Mouse (Mus musculus): Measurements from ENCODE around the gene Ccdc7a. TPM values are rescaled to one million over a fixed set of nuclear protein-coding genes. Genes with fewer than 3 reads are reported as not detected.
"Not testable (repeated sequence)": the region's sequence is repeated elsewhere in the genome, so short reads cannot be mapped to it uniquely, and the experiment has no call there.

The Ccdc7a gene
- polyA plus RNA-seq (2012; rRNA removed): not detected in 2 replicates

DNA sequence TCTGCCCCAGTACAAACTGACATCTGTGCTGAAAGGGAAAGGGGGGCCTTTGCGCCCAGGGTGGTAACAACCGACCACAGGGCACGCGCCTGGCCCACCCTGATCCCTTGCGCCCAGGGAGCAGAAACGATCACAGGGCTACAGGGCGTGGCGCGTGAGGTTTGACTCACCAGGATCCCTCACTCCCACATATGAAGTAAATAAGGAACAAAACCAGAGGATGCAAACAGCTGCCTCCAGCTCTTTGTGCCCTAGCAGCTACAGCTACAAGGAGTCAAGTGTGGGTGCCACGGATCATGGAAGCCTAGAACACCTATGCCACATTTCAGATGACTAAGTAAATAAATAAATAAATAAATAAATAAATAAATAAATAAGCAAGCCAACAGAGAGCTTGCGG is at the start of gene Ccdc7a:
TSS of gene Ccdc7a (minus strand) at position 101 of the 400 bp plus-strand sequence.
- H3K36me3 ChIP-seq (ENCODE audit: control insufficient read depth, insufficient read depth, low read length); DNase-seq (ENCODE audit: low read depth in 1 of 2, low spot score in 2 of 2); H3K27ac ChIP-seq (ENCODE audit: insufficient read depth, low read length); H3K4me1 ChIP-seq (ENCODE audit: control insufficient read depth, insufficient read depth, insufficient read length); H3K4me3 ChIP-seq (ENCODE audit: extremely low read depth, insufficient read depth, insufficient read length); H3K27me3 ChIP-seq (ENCODE audit: control insufficient read depth, insufficient read depth, low read length): not testable (repeated sequence)
- WGBS: 87% methylated on average over 2 of the region's 11 CpGs

DNA sequence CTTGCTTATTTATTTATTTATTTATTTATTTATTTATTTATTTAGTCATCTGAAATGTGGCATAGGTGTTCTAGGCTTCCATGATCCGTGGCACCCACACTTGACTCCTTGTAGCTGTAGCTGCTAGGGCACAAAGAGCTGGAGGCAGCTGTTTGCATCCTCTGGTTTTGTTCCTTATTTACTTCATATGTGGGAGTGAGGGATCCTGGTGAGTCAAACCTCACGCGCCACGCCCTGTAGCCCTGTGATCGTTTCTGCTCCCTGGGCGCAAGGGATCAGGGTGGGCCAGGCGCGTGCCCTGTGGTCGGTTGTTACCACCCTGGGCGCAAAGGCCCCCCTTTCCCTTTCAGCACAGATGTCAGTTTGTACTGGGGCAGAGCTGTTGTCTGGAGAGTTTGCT is 1.5 kb upstream of the Ccdc7a start, which contains the start of gene Ccdc7b:
TSS of gene Ccdc7b (plus strand) at position 301 of the 400 bp plus-strand sequence.
- not testable (repeated sequence) for H3K27me3 ChIP-seq (ENCODE audit: control insufficient read depth, insufficient read depth, low read length); H3K4me1 ChIP-seq (ENCODE audit: control insufficient read depth, insufficient read depth, insufficient read length); H3K27ac ChIP-seq (ENCODE audit: insufficient read depth, low read length); H3K4me3 ChIP-seq (ENCODE audit: extremely low read depth, insufficient read depth, insufficient read length); H3K36me3 ChIP-seq (ENCODE audit: control insufficient read depth, insufficient read depth, low read length); DNase-seq (ENCODE audit: low read depth in 1 of 2, low spot score in 2 of 2)
- 71% methylated on average over 1 of the region's 10 CpGs for WGBS

DNA sequence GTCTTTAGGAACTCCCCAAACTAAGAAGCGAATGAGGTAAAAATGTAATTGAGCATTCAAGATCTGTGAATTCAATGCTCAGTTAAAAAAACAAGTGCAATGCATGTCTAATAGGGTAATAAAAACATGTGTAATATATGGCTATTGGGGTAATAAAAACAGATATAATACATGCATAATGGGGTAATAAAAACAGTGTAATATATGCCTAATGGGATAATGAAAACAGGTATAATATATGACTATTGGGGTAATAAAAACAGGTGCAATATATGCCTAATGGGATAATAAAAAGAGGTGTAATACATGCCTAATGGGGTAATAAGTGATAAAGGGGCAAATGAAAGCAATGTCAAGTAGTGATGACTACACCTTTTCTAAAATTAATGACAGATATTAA is 73.9 kb downstream of the Ccdc7a start:
- no peak for TF ChIP-seq POLR2A (IDR thresholded peaks at IDR 0.05; ENCODE audit: low read depth, low read length)
- Histone ChIP-seq H3K4me3 (ENCODE audit: extremely low read depth, insufficient read depth, insufficient read length) (no peak overlapping the region), H3K27ac (ENCODE audit: insufficient read depth, low read length) (no peak overlapping the region), H3K4me1 (ENCODE audit: control insufficient read depth, insufficient read depth, insufficient read length) (no peaks in the 10 kb centered on the region), H3K36me3 (ENCODE audit: control insufficient read depth, insufficient read depth, low read length) (no peaks in the 10 kb centered on the region), H3K27me3 (ENCODE audit: control insufficient read depth, insufficient read depth, low read length) (no peaks in the 10 kb centered on the region)
- DNase-seq (ENCODE audit: low read depth in 1 of 2, low spot score in 2 of 2): no peak
- WGBS: 90% methylated on average over 1 of the region's 1 CpGs

DNA sequence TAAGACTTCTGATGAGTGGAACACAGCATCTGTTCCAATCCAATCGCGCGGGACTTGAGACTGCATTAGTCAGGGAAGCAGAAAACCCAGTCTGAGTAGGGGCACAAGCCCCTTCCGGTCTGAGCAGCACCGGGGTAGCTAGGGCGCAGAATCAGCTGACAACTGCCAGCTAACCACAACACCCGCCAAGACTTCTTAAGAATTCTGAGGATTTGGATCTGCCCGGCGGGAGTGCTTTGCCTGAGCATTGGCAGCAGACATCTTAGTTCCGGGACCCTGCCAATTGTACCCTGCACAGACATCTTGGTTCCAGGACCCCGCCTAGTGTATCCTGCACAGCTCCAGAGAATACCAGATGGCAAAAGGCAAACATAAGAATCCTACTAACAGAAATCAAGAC is 116.4 kb downstream of the Ccdc7a start:
- H3K36me3 ChIP-seq (ENCODE audit: control insufficient read depth, insufficient read depth, low read length); H3K4me3 ChIP-seq (ENCODE audit: extremely low read depth, insufficient read depth, insufficient read length); H3K27ac ChIP-seq (ENCODE audit: insufficient read depth, low read length); H3K4me1 ChIP-seq (ENCODE audit: control insufficient read depth, insufficient read depth, insufficient read length); H3K27me3 ChIP-seq (ENCODE audit: control insufficient read depth, insufficient read depth, low read length); DNase-seq (ENCODE audit: low read depth in 1 of 2, low spot score in 2 of 2): not testable (repeated sequence)
- 83% methylated on average over 11 of the region's 11 CpGs for WGBS

DNA sequence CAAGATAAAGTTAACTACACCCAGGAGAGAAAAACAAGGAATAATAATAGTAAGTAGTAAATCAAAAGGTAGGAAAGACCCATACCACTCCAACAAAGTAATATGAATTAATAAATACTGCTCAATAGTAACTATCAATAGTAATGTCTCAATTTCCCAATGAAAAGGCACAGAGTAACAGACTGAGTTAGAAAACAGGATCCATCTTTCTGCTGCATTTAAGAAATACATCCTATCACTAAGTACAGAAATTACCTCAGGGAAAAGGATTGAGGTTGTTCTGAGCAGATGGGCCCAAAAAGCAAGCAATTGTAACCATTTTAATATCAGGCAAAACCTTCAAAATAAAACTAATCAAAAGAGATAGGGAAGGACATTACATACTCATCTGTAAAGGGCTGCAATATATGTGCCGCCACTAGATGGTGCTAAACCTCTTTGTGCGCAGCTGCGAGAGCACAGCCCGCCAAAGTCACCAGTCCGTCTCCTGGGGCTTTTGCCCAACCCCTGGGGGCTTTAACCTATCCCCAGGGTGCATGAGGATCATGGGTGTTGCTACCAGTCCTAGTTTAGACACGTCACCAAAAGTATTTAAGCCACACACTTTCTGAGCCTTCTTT is 124.2 kb downstream of the Ccdc7a start:
- H3K4me3 ChIP-seq (ENCODE audit: extremely low read depth, insufficient read depth, insufficient read length); H3K36me3 ChIP-seq (ENCODE audit: control insufficient read depth, insufficient read depth, low read length); H3K27me3 ChIP-seq (ENCODE audit: control insufficient read depth, insufficient read depth, low read length); H3K4me1 ChIP-seq (ENCODE audit: control insufficient read depth, insufficient read depth, insufficient read length); H3K27ac ChIP-seq (ENCODE audit: insufficient read depth, low read length): not testable (repeated sequence)
- DNase-seq (ENCODE audit: low read depth in 1 of 2, low spot score in 2 of 2): peak in 1 of 2 experiments; percentile 16
- 5% methylated on average over 6 of the region's 6 CpGs for WGBS

DNA sequence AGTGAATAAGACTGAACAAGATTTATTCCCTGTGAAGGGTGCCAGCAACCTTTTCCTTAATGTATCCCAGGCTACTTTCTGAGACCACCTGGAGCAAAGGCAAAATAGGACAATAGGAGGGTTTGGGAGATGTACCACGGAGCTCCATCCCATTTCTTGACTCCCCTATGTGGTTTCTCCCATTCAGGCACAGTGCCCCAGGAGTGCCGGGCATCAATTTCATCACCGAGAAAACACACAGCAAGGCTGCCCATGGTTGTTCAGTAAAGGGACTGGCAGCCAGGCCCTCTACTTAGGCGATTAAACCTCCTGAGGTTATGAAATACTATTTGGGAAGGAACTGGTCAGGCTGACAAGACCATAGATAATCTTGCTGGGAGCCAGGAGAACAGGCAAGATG is 131.9 kb downstream of the Ccdc7a start:
- Histone ChIP-seq H3K27me3 (ENCODE audit: control insufficient read depth, insufficient read depth, low read length) (no peaks in the 10 kb centered on the region), H3K27ac (ENCODE audit: insufficient read depth, low read length) (no peak overlapping the region), H3K4me3 (ENCODE audit: extremely low read depth, insufficient read depth, insufficient read length) (no peak overlapping the region), H3K4me1 (ENCODE audit: control insufficient read depth, insufficient read depth, insufficient read length) (no peaks in the 10 kb centered on the region), H3K36me3 (ENCODE audit: control insufficient read depth, insufficient read depth, low read length) (no peaks in the 10 kb centered on the region)
- 62% methylated on average over 4 of the region's 4 CpGs for WGBS
- TF ChIP-seq POLR2A (IDR thresholded peaks at IDR 0.05; ENCODE audit: low read depth, low read length) (no peak), CTCF (IDR thresholded peaks at IDR 0.05; ENCODE audit: extremely low read depth, insufficient read depth, insufficient read length, insufficient replicate concordance) (no peak)
- no peak for DNase-seq (ENCODE audit: low read depth in 1 of 2, low spot score in 2 of 2)

DNA sequence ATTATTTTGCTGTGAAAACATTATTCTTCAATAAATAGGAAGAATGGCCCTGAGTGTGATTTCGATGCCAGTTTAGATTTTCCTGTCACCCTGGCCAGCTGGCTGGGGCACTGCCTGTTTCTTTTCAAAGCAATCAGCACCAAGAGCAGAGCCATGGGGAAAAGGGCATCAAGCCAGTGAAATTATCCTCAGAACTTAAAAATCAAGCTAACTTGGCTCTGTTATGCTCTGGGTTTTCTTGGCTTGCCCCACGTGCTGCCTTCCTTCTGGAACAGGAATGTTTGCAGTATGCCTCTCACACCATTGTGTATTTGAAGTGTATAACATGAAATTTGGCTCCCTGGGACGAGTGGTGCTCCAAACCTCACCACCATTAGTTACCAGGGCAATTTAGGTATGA is 182.6 kb downstream of the Ccdc7a start:
- Histone ChIP-seq H3K36me3 (ENCODE audit: control insufficient read depth, insufficient read depth, low read length) (no peaks in the 10 kb centered on the region), H3K27ac (ENCODE audit: insufficient read depth, low read length) (no peak overlapping the region), H3K4me3 (ENCODE audit: extremely low read depth, insufficient read depth, insufficient read length) (no peak overlapping the region), H3K4me1 (ENCODE audit: control insufficient read depth, insufficient read depth, insufficient read length) (no peaks in the 10 kb centered on the region), H3K27me3 (ENCODE audit: control insufficient read depth, insufficient read depth, low read length) (no peaks in the 10 kb centered on the region)
- no peak for DNase-seq (ENCODE audit: low read depth in 1 of 2, low spot score in 2 of 2)
- no peak for TF ChIP-seq CTCF (IDR thresholded peaks at IDR 0.05; ENCODE audit: extremely low read depth, insufficient read depth, insufficient read length, insufficient replicate concordance)
- no peak for TF ChIP-seq POLR2A (IDR thresholded peaks at IDR 0.05; ENCODE audit: low read depth, low read length)
- WGBS: 50% methylated on average over 3 of the region's 3 CpGs

DNA sequence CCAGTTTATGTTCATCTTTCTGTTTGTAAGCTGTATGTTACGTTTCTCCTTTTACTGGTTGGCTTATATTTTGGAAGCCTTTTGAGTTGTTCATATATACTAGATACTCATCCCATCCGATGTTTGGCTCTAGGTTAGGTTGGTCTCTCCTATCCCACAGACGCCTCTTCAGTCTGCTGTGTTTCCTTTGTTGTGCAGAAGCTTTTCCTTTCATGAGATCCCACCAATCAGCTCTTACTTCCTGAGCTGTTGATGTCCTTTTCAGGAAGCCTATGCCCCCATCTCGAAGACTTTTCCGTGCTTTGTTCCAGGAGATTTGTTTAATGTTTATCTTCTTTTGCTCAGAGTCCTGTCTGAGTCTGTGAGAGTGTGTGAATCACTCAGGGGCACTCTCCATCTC is 221.6 kb downstream of the Ccdc7a start:
- no peaks in the 10 kb centered on the region for H3K36me3 ChIP-seq (ENCODE audit: control insufficient read depth, insufficient read depth, low read length)
- no peaks in the 10 kb centered on the region for H3K4me1 ChIP-seq (ENCODE audit: control insufficient read depth, insufficient read depth, insufficient read length)
- H3K27me3 ChIP-seq (ENCODE audit: control insufficient read depth, insufficient read depth, low read length): no peaks in the 10 kb centered on the region
- no peak overlapping the region for H3K4me3 ChIP-seq (ENCODE audit: extremely low read depth, insufficient read depth, insufficient read length)
- 38% methylated on average over 5 of the region's 5 CpGs for WGBS
- no peak overlapping the region for H3K27ac ChIP-seq (ENCODE audit: insufficient read depth, low read length)
- no peak for TF ChIP-seq CTCF (IDR thresholded peaks at IDR 0.05; ENCODE audit: extremely low read depth, insufficient read depth, insufficient read length, insufficient replicate concordance)
- TF ChIP-seq POLR2A (IDR thresholded peaks at IDR 0.05; ENCODE audit: low read depth, low read length): no peak
- DNase-seq (ENCODE audit: low read depth in 1 of 2, low spot score in 2 of 2): no peak

Measured in spleen, adult 2 months (tissue).